Mouse (Mus musculus): ENCODE data around the gene Trip10. TPM values are rescaled to one million over a fixed set of nuclear protein-coding genes. Genes with fewer than 3 reads are reported as not detected.

Gene Trip10
- total and polyA plus RNA-seq, 2 experiments, result 5.1 to 7.2 TPM

GRCm38 (mm10) chr17:57285077-57285476, 35.8 kb downstream of the Trip10 start:
- peak; percentile 21 for DNase-seq (ENCODE audit: extremely low read depth, low read depth, low spot score)
- 51% methylated on average over 2 of the region's 2 CpGs for WGBS
- Histone ChIP-seq H3K79me2 (ENCODE audit: control insufficient read depth, insufficient read depth, low read length) (no peaks in the 10 kb centered on the region), H3K4me3 (ENCODE audit: insufficient read depth, low read depth, low read length) (no peak overlapping the region), H3K36me3 (ENCODE audit: control insufficient read depth, insufficient read depth, low read length) (no peaks in the 10 kb centered on the region), H3K4me1 (ENCODE audit: control insufficient read depth, insufficient read depth, low read length) (no peaks in the 10 kb centered on the region), H3K9ac (ENCODE audit: low read depth, low read length) (no peak overlapping the region), H3K27me3 (ENCODE audit: control insufficient read depth, insufficient read depth, low read length) (no peaks in the 10 kb centered on the region), H3K27ac (replicated peaks; ENCODE audit: insufficient read depth, low read depth, low read length) (no peak overlapping the region)
- TF ChIP-seq POLR2A (IDR thresholded peaks at IDR 0.05; ENCODE audit: extremely low read depth, insufficient read depth, low read length) (no peak), CTCF (IDR thresholded peaks at IDR 0.05; ENCODE audit: low read depth, low read length) (no peak)

DNA sequence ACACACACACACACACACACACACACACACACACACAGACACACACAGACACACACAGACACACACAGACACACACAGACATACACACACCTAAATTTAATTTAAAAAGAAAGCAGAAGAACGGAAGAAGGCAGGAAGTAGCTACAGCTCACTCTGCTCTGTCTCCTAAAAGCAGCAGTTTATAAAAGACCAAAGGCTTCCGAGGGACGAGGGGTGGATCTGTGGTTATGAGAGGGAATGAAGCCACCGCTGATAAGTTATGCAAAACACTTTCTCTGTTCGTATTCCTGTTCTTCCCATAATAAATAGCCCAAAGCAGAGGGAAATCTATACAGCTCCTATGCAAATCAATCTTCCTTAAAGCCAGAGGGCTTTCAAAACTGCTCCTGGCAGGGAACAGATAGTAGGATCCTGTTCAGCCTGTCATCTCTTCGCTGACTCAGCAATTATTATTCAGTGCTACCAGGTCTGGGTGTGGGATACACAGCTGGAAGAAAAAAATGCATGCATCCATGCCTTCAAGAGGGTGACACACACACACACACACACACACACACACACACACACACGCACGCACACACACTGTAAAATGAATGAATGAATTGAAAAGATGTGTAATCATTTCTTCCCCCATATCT, 37.6 kb downstream of the Trip10 start:
- Histone ChIP-seq H3K9ac (ENCODE audit: low read depth, low read length) (no peak overlapping the region), H3K36me3 (ENCODE audit: control insufficient read depth, insufficient read depth, low read length) (no peaks in the 10 kb centered on the region), H3K27ac (replicated peaks; ENCODE audit: insufficient read depth, low read depth, low read length) (no peak overlapping the region), H3K27me3 (ENCODE audit: control insufficient read depth, insufficient read depth, low read length) (no peaks in the 10 kb centered on the region), H3K79me2 (ENCODE audit: control insufficient read depth, insufficient read depth, low read length) (no peaks in the 10 kb centered on the region), H3K4me3 (ENCODE audit: insufficient read depth, low read depth, low read length) (no peak overlapping the region), H3K4me1 (ENCODE audit: control insufficient read depth, insufficient read depth, low read length) (no peaks in the 10 kb centered on the region)
- TF ChIP-seq POLR2A (IDR thresholded peaks at IDR 0.05; ENCODE audit: extremely low read depth, insufficient read depth, low read length) (no peak), CTCF (IDR thresholded peaks at IDR 0.05; ENCODE audit: low read depth, low read length) (no peak)
- 70% methylated on average over 8 of the region's 8 CpGs for WGBS
- no peak for DNase-seq (ENCODE audit: extremely low read depth, low read depth, low spot score)

DNA sequence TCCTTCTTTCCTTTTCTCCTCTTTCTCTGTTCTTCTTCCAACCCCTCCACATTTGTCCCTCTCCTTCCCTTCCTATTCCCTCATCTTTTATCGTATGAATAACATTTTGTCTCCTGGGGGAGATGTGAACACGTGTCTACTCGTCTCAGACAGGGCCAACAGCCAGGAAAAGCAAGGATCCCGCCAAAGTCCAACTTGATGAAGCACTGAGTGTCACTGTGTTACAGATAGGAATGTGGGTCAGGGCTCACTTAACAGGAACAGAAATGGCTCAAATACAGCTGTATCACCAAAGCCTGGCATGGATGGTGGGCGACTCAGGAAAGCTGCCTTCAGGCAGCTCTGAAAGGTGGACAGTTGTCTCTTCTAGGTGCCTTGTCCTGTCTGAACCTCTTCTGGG, 40.0 kb downstream of the Trip10 start:
- TF ChIP-seq POLR2A (IDR thresholded peaks at IDR 0.05; ENCODE audit: extremely low read depth, insufficient read depth, low read length) (no peak), CTCF (IDR thresholded peaks at IDR 0.05; ENCODE audit: low read depth, low read length) (no peak)
- Histone ChIP-seq H3K4me3 (ENCODE audit: insufficient read depth, low read depth, low read length) (no peak overlapping the region), H3K79me2 (ENCODE audit: control insufficient read depth, insufficient read depth, low read length) (no peaks in the 10 kb centered on the region), H3K27ac (replicated peaks; ENCODE audit: insufficient read depth, low read depth, low read length) (no peak overlapping the region), H3K36me3 (ENCODE audit: control insufficient read depth, insufficient read depth, low read length) (no peaks in the 10 kb centered on the region), H3K27me3 (ENCODE audit: control insufficient read depth, insufficient read depth, low read length) (no peaks in the 10 kb centered on the region), H3K4me1 (ENCODE audit: control insufficient read depth, insufficient read depth, low read length) (no peaks in the 10 kb centered on the region), H3K9ac (ENCODE audit: low read depth, low read length) (no peak overlapping the region)
- no peak for DNase-seq (ENCODE audit: extremely low read depth, low read depth, low spot score)
- WGBS, result 92% methylated on average over 5 of the region's 5 CpGs

- H3K27ac ChIP-seq (replicated peaks; ENCODE audit: insufficient read depth, low read depth, low read length), result no peak overlapping the region
- H3K79me2 ChIP-seq (ENCODE audit: control insufficient read depth, insufficient read depth, low read length), result no peaks in the 10 kb centered on the region
- no peaks in the 10 kb centered on the region for H3K27me3 ChIP-seq (ENCODE audit: control insufficient read depth, insufficient read depth, low read length)
- no peak overlapping the region for H3K4me3 ChIP-seq (ENCODE audit: insufficient read depth, low read depth, low read length)
- no peaks in the 10 kb centered on the region for H3K4me1 ChIP-seq (ENCODE audit: control insufficient read depth, insufficient read depth, low read length)
- H3K9ac ChIP-seq (ENCODE audit: low read depth, low read length), result no peak overlapping the region
- no peaks in the 10 kb centered on the region for H3K36me3 ChIP-seq (ENCODE audit: control insufficient read depth, insufficient read depth, low read length)
- DNase-seq (ENCODE audit: extremely low read depth, low read depth, low spot score), result peak; percentile 24
- TF ChIP-seq CTCF (IDR thresholded peaks at IDR 0.05; ENCODE audit: low read depth, low read length), result no peak
- no peak for TF ChIP-seq POLR2A (IDR thresholded peaks at IDR 0.05; ENCODE audit: extremely low read depth, insufficient read depth, low read length)
- 78% methylated on average over 9 of the region's 9 CpGs for WGBS
Observed at GRCm38 (mm10) chr17:57290001-57290670, 40.9 kb downstream of the Trip10 start.

- TF ChIP-seq CTCF (IDR thresholded peaks at IDR 0.05; ENCODE audit: low read depth, low read length) (no peak), POLR2A (IDR thresholded peaks at IDR 0.05; ENCODE audit: extremely low read depth, insufficient read depth, low read length) (no peak)
- H3K4me3 ChIP-seq (ENCODE audit: insufficient read depth, low read depth, low read length), result no peak overlapping the region
- H3K9ac ChIP-seq (ENCODE audit: low read depth, low read length), result no peak overlapping the region
- no peaks in the 10 kb centered on the region for H3K36me3 ChIP-seq (ENCODE audit: control insufficient read depth, insufficient read depth, low read length)
- no peak for DNase-seq (ENCODE audit: extremely low read depth, low read depth, low spot score)
- H3K79me2 ChIP-seq (ENCODE audit: control insufficient read depth, insufficient read depth, low read length), result no peaks in the 10 kb centered on the region
- H3K27ac ChIP-seq (replicated peaks; ENCODE audit: insufficient read depth, low read depth, low read length), result no peak overlapping the region
- H3K4me1 ChIP-seq (ENCODE audit: control insufficient read depth, insufficient read depth, low read length), result peaks cover 3% of the 10 kb centered on the region; the same call in 1 of the 2 replicates
- 75% methylated on average over 7 of the region's 7 CpGs for WGBS
- no peaks in the 10 kb centered on the region for H3K27me3 ChIP-seq (ENCODE audit: control insufficient read depth, insufficient read depth, low read length)
Observed at GRCm38 (mm10) chr17:57290671-57291055, 41.4 kb downstream of the Trip10 start.

GRCm38 (mm10) chr17:57292302-57292701, 43.0 kb downstream of the Trip10 start:
- TF ChIP-seq CTCF (IDR thresholded peaks at IDR 0.05; ENCODE audit: low read depth, low read length), result no peak
- no peak for TF ChIP-seq POLR2A (IDR thresholded peaks at IDR 0.05; ENCODE audit: extremely low read depth, insufficient read depth, low read length)
- Histone ChIP-seq H3K9ac (ENCODE audit: low read depth, low read length) (no peak overlapping the region), H3K4me3 (ENCODE audit: insufficient read depth, low read depth, low read length) (no peak overlapping the region), H3K27ac (replicated peaks; ENCODE audit: insufficient read depth, low read depth, low read length) (no peak overlapping the region), H3K79me2 (ENCODE audit: control insufficient read depth, insufficient read depth, low read length) (no peaks in the 10 kb centered on the region), H3K27me3 (ENCODE audit: control insufficient read depth, insufficient read depth, low read length) (no peaks in the 10 kb centered on the region), H3K36me3 (ENCODE audit: control insufficient read depth, insufficient read depth, low read length) (no peaks in the 10 kb centered on the region), H3K4me1 (ENCODE audit: control insufficient read depth, insufficient read depth, low read length) (peaks cover 7% of the 10 kb centered on the region)
- DNase-seq (ENCODE audit: extremely low read depth, low read depth, low spot score), result no peak
- WGBS, result 90% methylated on average over 2 of the region's 2 CpGs

Measured in liver, adult 2 months (tissue).